Mouse (Mus musculus) layer of hippocampus, adult 9-11 months (tissue): ENCODE results near the gene Fntb.

Experiments
- DNase-seq: peaks from one replicate; pipeline ENCODE4 v3.0.0; 2022

Gene Fntb

GRCm38 (mm10) chr12:76796938-76797539, 31.6 kb downstream of the Fntb start:
- no peak for DNase-seq

- DNase-seq: no peak
Measured at GRCm38 (mm10) chr12:76798008-76798720, 32.8 kb downstream of the Fntb start.

GRCm38 (mm10) chr12:76803028-76803427, 37.6 kb downstream of the Fntb start:
- DNase-seq: no peak

GRCm38 (mm10) chr12:76803700-76804252, 38.4 kb downstream of the Fntb start:
- DNase-seq: no peak

GRCm38 (mm10) chr12:76805056-76805811, 39.8 kb downstream of the Fntb start:
- DNase-seq: no peak

- DNase-seq: no peak
Measured at GRCm38 (mm10) chr12:76807796-76808195, 42.4 kb downstream of the Fntb start.

- DNase-seq: no peak
Measured at GRCm38 (mm10) chr12:76810491-76810890, 45.1 kb downstream of the Fntb start.

- no peak for DNase-seq
Measured at GRCm38 (mm10) chr12:76811006-76811405, 45.6 kb downstream of the Fntb start.

- DNase-seq: no peak
Measured at GRCm38 (mm10) chr12:76813543-76813942, 48.2 kb downstream of the Fntb start.

GRCm38 (mm10) chr12:76814120-76814519, 48.7 kb downstream of the Fntb start:
- no peak for DNase-seq

GRCm38 (mm10) chr12:76816720-76817119, 51.3 kb downstream of the Fntb start:
- DNase-seq: no peak

- DNase-seq: no peak
Measured at GRCm38 (mm10) chr12:76817176-76817575, 51.8 kb downstream of the Fntb start.

- DNase-seq: no peak
Measured at GRCm38 (mm10) chr12:76818120-76818519, 52.7 kb downstream of the Fntb start.

GRCm38 (mm10) chr12:76818908-76819307, 53.5 kb downstream of the Fntb start:
- peak; percentile 72 for DNase-seq

GRCm38 (mm10) chr12:76819816-76820215, 54.4 kb downstream of the Fntb start:
- DNase-seq: no peak

GRCm38 (mm10) chr12:76820615-76821014, 55.2 kb downstream of the Fntb start:
- no peak for DNase-seq

GRCm38 (mm10) chr12:76822002-76822650, 56.7 kb downstream of the Fntb start:
- no peak for DNase-seq

- DNase-seq: no peak
Measured at GRCm38 (mm10) chr12:76822651-76823041, 57.3 kb downstream of the Fntb start, which contains the start of gene Rab15. TSS of gene Rab15 (minus strand) at chr12:76822908.

GRCm38 (mm10) chr12:76825283-76825682, 59.9 kb downstream of the Fntb start:
- DNase-seq: no peak

GRCm38 (mm10) chr12:76832704-76833103, 67.3 kb downstream of the Fntb start:
- no peak for DNase-seq

GRCm38 (mm10) chr12:76837101-76837843, 71.9 kb downstream of the Fntb start:
- peak; percentile 98 for DNase-seq
